In genomic region chr12:28804558-28805481, GRCm38 (mm10) we compare ENCODE assay signal across 8 mouse cellular contexts. TPM values are rescaled to one million over a fixed set of nuclear protein-coding genes. Genes with fewer than 3 reads are reported as not detected.
DNase-seq lines count a peak whose midpoint lies in the region; ATAC-seq and TF ChIP-seq lines count a peak whose summit lies in the region.

No protein-coding gene starts in this region.

- H3K4me2 ChIP-seq in lung, embryonic 15.5 days = no peak overlapping the region
- H3K4me2 ChIP-seq in stomach, embryonic 16.5 days (ENCODE audit: low read depth, low read length) = no peak overlapping the region

- no peaks in the 10 kb centered on the region for H3K27me3 ChIP-seq in lung, embryonic 15.5 days
- H3K27me3 ChIP-seq in stomach, embryonic 16.5 days (ENCODE audit: control insufficient read depth, insufficient read depth, low read length) = no peaks in the 10 kb centered on the region

- 0 out of 2 replicates have a peak overlapping the region, but pooled peaks have one; percentile 24 for H3K27ac ChIP-seq in left cerebral cortex, adult 2 months
- H3K27ac ChIP-seq in brown adipose tissue, adult 24 weeks (replicated peaks; ENCODE audit: low read depth, low read length) = peak overlapping the region; percentile 54; the same call in 1 of the 2 replicates
- no peak overlapping the region for H3K27ac ChIP-seq in lung, embryonic 15.5 days
- H3K27ac ChIP-seq in stomach, embryonic 16.5 days (ENCODE audit: low read length) = no peak overlapping the region

- WGBS in lung, embryonic 15.5 days = 50% methylated on average over 3 of the region's 3 CpGs
- WGBS in stomach, embryonic 16.5 days = 46% methylated on average over 3 of the region's 3 CpGs

- no peak for TF ChIP-seq CTCF in left cerebral cortex, adult 2 months (IDR thresholded peaks at IDR 0.05)

- no peaks in the 10 kb centered on the region for H3K36me3 ChIP-seq in lung, embryonic 15.5 days
- no peaks in the 10 kb centered on the region for H3K36me3 ChIP-seq in stomach, embryonic 16.5 days (ENCODE audit: control insufficient read depth, insufficient read depth, low read length)

- DNase-seq in left cerebral cortex, adult 2 months (ENCODE audit: extremely low spot score in 1 of 2, low spot score in 2 of 2) = no peak
- DNase-seq in left cerebral cortex, adult 9 months (ENCODE audit: low spot score in 2 of 2) = no peak
- peak; percentile 42 to 49 for DNase-seq in heart, postnatal 10 days
- DNase-seq in kidney, adult 18-20 months = no peak
- no peak for DNase-seq in right cerebral cortex, postnatal 25 days

- ATAC-seq in lung, embryonic 15.5 days (ENCODE audit: borderline replicate concordance, extremely low read depth, low FRiP score, low TSS enrichment) = peak; percentile 37; the same call in 1 of the 2 replicates
- peak; percentile 79 for ATAC-seq in stomach, embryonic 16.5 days (ENCODE audit: insufficient read depth, low FRiP score)

- no peaks in the 10 kb centered on the region for H3K9me3 ChIP-seq in lung, embryonic 15.5 days
- H3K9me3 ChIP-seq in stomach, embryonic 16.5 days (replicated peaks; ENCODE audit: control insufficient read depth, low read length) = no peaks in the 10 kb centered on the region

- intact Hi-C loops in left cerebral cortex, adult 2 months (cut with DNase I) = no loop called here
- intact Hi-C loops in heart, postnatal 10 days (cut with DNase I) = no loop called here

- H3K9ac ChIP-seq in lung, embryonic 15.5 days = no peak overlapping the region
- no peak overlapping the region for H3K9ac ChIP-seq in stomach, embryonic 16.5 days (ENCODE audit: low read length)

- no peak overlapping the region for H3K4me3 ChIP-seq in left cerebral cortex, adult 2 months
- H3K4me3 ChIP-seq in brown adipose tissue, adult 24 weeks (ENCODE audit: insufficient read depth, low read depth, low read length) = no peak overlapping the region
- no peak overlapping the region for H3K4me3 ChIP-seq in lung, embryonic 15.5 days
- H3K4me3 ChIP-seq in stomach, embryonic 16.5 days (replicated peaks; ENCODE audit: low read length) = no peak overlapping the region

- H3K4me1 ChIP-seq in brown adipose tissue, adult 24 weeks (ENCODE audit: control insufficient read depth, insufficient read depth, insufficient read length, low read length) = peaks cover 18% of the 10 kb centered on the region
- H3K4me1 ChIP-seq in lung, embryonic 15.5 days = peaks cover 17% of the 10 kb centered on the region; the same call in 1 of the 2 replicates
- H3K4me1 ChIP-seq in stomach, embryonic 16.5 days (ENCODE audit: control insufficient read depth, insufficient read depth, low read length) = peaks cover 11% of the 10 kb centered on the region

RNA-seq across cellular contexts. Expression of gene Eipr1, which starts 53.2 kb away (rescaled TPM):
- 10 to 100 TPM; 64.0 to 65.1 TPM for total RNA-seq in left cerebral cortex, adult 2 months (2021)
- 16.2 and 23.1 TPM in 2 replicates for polyA plus RNA-seq in brown adipose tissue, adult 24 weeks (2012; ENCODE audit: insufficient read depth, insufficient read length, missing spikeins)
- total RNA-seq in heart, postnatal 10 days (2021) = 10 to 100 TPM in 1 of 2 experiments, 1 to 10 TPM in 1; 9.8 to 11.2 TPM
- 28.4 and 31.1 TPM in 2 replicates for polyA plus RNA-seq in lung, embryonic 15.5 days (2015; fragmentation: Nextera tagmentation; extraction: Ambion mirVana)
- 24.9 and 27.7 TPM in 2 replicates for polyA plus RNA-seq in stomach, embryonic 16.5 days (2015; fragmentation: Nextera tagmentation; extraction: Ambion mirVana)

RNA-seq across cellular contexts. Expression of gene Trappc12, which starts 54.5 kb away (rescaled TPM):
- total RNA-seq in left cerebral cortex, adult 2 months (2021) = 10 to 100 TPM; 61.4 to 63.0 TPM
- polyA plus RNA-seq in brown adipose tissue, adult 24 weeks (2012; ENCODE audit: insufficient read depth, insufficient read length, missing spikeins) = 13.4 and 17.6 TPM in 2 replicates
- total RNA-seq in heart, postnatal 10 days (2021) = 10 to 100 TPM; 27.1 to 31.4 TPM
- polyA plus RNA-seq in lung, embryonic 15.5 days (2015; fragmentation: Nextera tagmentation; extraction: Ambion mirVana) = 38.3 and 41.5 TPM in 2 replicates
- 36.4 and 36.6 TPM in 2 replicates for polyA plus RNA-seq in stomach, embryonic 16.5 days (2015; fragmentation: Nextera tagmentation; extraction: Ambion mirVana)

Comparison
In these comparisons a context has a peak if more than half of its experiments do, and no peak if none do; other contexts are left out.
1. DNase-seq: peak in heart, postnatal 10 days (2 of 2); none in left cerebral cortex, adult 2 months (0 of 2), left cerebral cortex, adult 9 months (0 of 2), kidney, adult 18-20 months (single experiment) and right cerebral cortex, postnatal 25 days (single experiment).
2. H3K27ac ChIP-seq: peak in left cerebral cortex, adult 2 months (single experiment) and brown adipose tissue, adult 24 weeks (single experiment); none in lung, embryonic 15.5 days (single experiment) and stomach, embryonic 16.5 days (single experiment).